Mouse (Mus musculus) cerebellum, adult 9-11 months (tissue): ENCODE measurements around the gene Hbq1b.

ENCODE experiments used
- DNase-seq: peaks from one replicate; pipeline ENCODE4 v3.0.0; 2022

Hbq1b gene

GRCm38 (mm10) chr11:32301506-32301905 is 14.7 kb downstream of the Hbq1b start:
- DNase-seq = no peak

GRCm38 (mm10) chr11:32302824-32303419 is 16.2 kb downstream of the Hbq1b start:
- no peak for DNase-seq

GRCm38 (mm10) chr11:32303455-32303854 is 16.7 kb downstream of the Hbq1b start:
- no peak for DNase-seq

- no peak for DNase-seq
Observed at GRCm38 (mm10) chr11:32307006-32307405, 20.2 kb downstream of the Hbq1b start.

- DNase-seq = no peak
Observed at GRCm38 (mm10) chr11:32309446-32309845, 22.7 kb downstream of the Hbq1b start.

- DNase-seq = no peak
Observed at GRCm38 (mm10) chr11:32309928-32310327, 23.2 kb downstream of the Hbq1b start.

GRCm38 (mm10) chr11:32316009-32316408 is 29.2 kb downstream of the Hbq1b start:
- DNase-seq = no peak

GRCm38 (mm10) chr11:32320507-32321195 is 33.9 kb downstream of the Hbq1b start:
- DNase-seq = no peak

GRCm38 (mm10) chr11:32321196-32321565 is 34.4 kb downstream of the Hbq1b start:
- DNase-seq = peak; percentile 36

- DNase-seq = peak; percentile 72
Observed at GRCm38 (mm10) chr11:32324609-32325008, 37.8 kb downstream of the Hbq1b start.

GRCm38 (mm10) chr11:32331075-32331474 is 44.3 kb downstream of the Hbq1b start:
- DNase-seq = no peak

- DNase-seq = no peak
Observed at GRCm38 (mm10) chr11:32331861-32332260, 45.1 kb downstream of the Hbq1b start.

GRCm38 (mm10) chr11:32333235-32333634 is 46.5 kb downstream of the Hbq1b start:
- no peak for DNase-seq

- DNase-seq = no peak
Observed at GRCm38 (mm10) chr11:32336435-32336907, 49.7 kb downstream of the Hbq1b start.
